Mouse (Mus musculus): ENCODE measurements around the gene Zfp418.

The Zfp418 gene

GRCm38 (mm10) chr7:7171227-7172147 lies at the start of gene Zfp418:
TSS of gene Zfp418 (plus strand) at chr7:7171330.
- in situ Hi-C loops (cut with MboI, MseI) = loop anchor here in 1 of 2 experiments (5.0 kb wide), 1 partner anchor 234 kb away; no protein-coding TSS in a partner anchor

GRCm38 (mm10) chr7:7121602-7121980 lies 49.5 kb upstream of the Zfp418 start:
- in situ Hi-C loops (cut with MboI, MseI) = loop anchor here in 1 of 2 experiments (25.0 kb wide), 1 partner anchor 784 kb away; the partner anchor contains the start of genes Gm3854 and Zfp583

- in situ Hi-C loops (cut with MboI, MseI) = loop anchor here in 1 of 2 experiments (25.0 kb wide), 1 partner anchor 993 kb away; no protein-coding TSS in a partner anchor
Observed at GRCm38 (mm10) chr7:7130491-7131124, 40.5 kb upstream of the Zfp418 start.

- in situ Hi-C loops (cut with MboI, MseI) = loop anchor here in 1 of 2 experiments (25.0 kb wide), 1 partner anchor 995 kb away; no protein-coding TSS in a partner anchor
Observed at GRCm38 (mm10) chr7:7132751-7133150, 38.4 kb upstream of the Zfp418 start.

GRCm38 (mm10) chr7:7136379-7136866 lies 34.7 kb upstream of the Zfp418 start, which contains the start of gene Zfp773:
TSS of gene Zfp773 (minus strand) at chr7:7136755.
- in situ Hi-C loops (cut with MboI, MseI) = loop anchor here in 1 of 2 experiments (25.0 kb wide), 1 partner anchor 999 kb away; no protein-coding TSS in a partner anchor

GRCm38 (mm10) chr7:7144215-7144614 lies 26.9 kb upstream of the Zfp418 start:
- in situ Hi-C loops (cut with MboI, MseI) = loop anchor here in 1 of 2 experiments (25.0 kb wide), 1 partner anchor 1007 kb away; no protein-coding TSS in a partner anchor

GRCm38 (mm10) chr7:7145991-7146608 lies 25.0 kb upstream of the Zfp418 start:
- in situ Hi-C loops (cut with MboI, MseI) = loop anchor here in 1 of 2 experiments (25.0 kb wide), 1 partner anchor 1009 kb away; no protein-coding TSS in a partner anchor

- in situ Hi-C loops (cut with MboI, MseI) = no loop called here
Observed at GRCm38 (mm10) chr7:7185897-7186296, 14.8 kb downstream of the Zfp418 start.

GRCm38 (mm10) chr7:7187417-7188190 lies 16.5 kb downstream of the Zfp418 start:
- in situ Hi-C loops (cut with MboI, MseI) = no loop called here

GRCm38 (mm10) chr7:7188191-7188942 lies 17.2 kb downstream of the Zfp418 start:
- in situ Hi-C loops (cut with MboI, MseI) = no loop called here

GRCm38 (mm10) chr7:7209313-7210151 lies 38.4 kb downstream of the Zfp418 start, which contains the start of gene Zfp772:
TSS of gene Zfp772 (minus strand) at chr7:7209998.
- in situ Hi-C loops (cut with MboI, MseI) = loop anchor here in 1 of 2 experiments (5.0 kb wide), 1 partner anchor 83 kb away; no protein-coding TSS in a partner anchor
